Mouse (Mus musculus) cerebellum, adult 11-12 months (tissue): ENCODE measurements around the gene Ikzf4.
A peak's percentile ranks its signal among the peaks of the same experiment; 100 is the strongest.

Source experiments
- DNase-seq: peaks from one replicate; pipeline ENCODE4 v3.0.0; 2022

Ikzf4 gene

GRCm38 (mm10) chr10:128645111-128646011 lies at the start of gene Ikzf4:
Ikzf4 (minus strand) TSS chr10:128645991.
- peak; percentile 56 for DNase-seq

GRCm38 (mm10) chr10:128695411-128695991 lies 49.7 kb upstream of the Ikzf4 start:
- DNase-seq: no peak

DNA sequence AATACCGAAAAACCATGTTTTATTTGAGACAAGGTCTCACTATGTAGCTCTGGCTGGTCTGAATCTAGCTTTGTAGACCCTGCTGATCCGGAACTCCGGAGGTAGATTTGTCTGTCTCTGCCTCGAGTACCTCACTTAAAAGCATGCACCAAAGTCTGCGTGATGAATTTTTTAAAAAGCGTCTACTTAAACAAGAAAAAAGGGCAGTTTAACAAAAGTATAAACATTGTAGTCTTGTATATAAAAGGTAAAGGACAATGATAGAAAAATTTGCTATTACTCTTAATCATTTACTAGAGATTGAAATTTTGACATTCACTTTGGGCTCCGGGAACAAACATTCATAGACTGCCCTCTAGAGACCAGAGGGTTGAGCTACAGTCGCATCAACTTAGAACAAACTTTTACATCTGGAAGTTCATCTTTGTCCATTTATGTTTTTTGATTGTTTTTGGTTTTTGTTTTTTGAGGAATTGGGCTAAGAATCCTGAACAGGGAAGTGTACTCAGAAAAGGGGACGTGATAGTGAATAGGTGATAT lies 28.7 kb upstream of the Ikzf4 start:
- no peak for DNase-seq

DNA sequence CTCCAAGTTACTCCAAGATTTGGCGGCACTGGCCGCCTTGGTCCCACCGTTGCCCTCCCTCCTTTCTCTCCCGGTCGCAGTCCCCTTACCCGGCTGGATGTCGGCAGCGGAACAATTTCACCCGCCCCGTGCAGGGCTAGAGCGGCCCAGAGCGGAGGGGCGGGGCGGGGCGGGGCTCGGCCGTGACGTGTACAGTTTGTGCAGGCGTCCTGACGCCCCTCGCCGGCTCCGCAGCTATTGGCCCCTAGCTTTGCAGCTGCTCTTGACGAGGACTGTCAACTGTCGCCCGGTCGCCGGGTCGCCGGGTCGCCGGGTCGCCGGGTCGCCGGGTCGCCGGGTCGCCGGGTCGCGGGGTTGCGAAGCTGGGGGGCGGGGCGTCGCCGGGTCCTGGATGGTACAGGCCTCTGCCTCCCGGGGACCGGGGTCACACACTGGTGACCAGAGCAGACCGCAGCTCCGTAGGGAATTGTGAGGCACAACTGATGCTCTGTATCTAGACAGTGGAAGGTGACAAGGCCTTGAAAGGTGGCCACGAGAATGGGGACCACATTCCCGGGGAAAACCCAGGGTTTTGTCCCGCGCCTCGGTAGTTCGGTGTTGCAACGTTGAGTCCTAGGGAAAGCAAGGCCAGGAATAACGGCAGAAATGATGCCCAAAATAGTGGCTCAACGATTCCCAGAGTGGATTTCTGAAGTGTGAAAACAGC lies 28.1 kb upstream of the Ikzf4 start, which contains the start of gene Suox:
Suox (minus strand) TSS at position 311 of the 706 bp plus-strand sequence.
- peak; percentile 82 for DNase-seq

DNA sequence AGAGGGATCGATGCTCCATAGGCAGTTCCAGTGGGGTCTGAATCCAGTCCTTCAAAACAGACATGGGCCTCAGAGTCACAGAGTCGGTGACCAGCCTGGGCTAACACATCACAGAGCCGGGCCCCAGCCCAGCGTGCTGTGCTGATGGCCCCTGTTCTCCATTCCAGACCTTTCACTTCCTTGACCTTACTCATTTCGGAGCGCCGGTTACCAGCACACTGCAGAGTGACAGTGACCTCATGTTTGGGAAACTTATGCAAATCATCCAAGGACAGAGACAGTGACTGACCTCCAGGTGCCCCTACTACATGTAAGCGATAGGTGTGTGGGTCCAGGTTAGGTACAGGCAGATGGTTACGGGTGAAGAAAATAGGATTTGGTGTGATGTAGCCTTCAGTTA lies 25.4 kb upstream of the Ikzf4 start:
- no peak for DNase-seq

DNA sequence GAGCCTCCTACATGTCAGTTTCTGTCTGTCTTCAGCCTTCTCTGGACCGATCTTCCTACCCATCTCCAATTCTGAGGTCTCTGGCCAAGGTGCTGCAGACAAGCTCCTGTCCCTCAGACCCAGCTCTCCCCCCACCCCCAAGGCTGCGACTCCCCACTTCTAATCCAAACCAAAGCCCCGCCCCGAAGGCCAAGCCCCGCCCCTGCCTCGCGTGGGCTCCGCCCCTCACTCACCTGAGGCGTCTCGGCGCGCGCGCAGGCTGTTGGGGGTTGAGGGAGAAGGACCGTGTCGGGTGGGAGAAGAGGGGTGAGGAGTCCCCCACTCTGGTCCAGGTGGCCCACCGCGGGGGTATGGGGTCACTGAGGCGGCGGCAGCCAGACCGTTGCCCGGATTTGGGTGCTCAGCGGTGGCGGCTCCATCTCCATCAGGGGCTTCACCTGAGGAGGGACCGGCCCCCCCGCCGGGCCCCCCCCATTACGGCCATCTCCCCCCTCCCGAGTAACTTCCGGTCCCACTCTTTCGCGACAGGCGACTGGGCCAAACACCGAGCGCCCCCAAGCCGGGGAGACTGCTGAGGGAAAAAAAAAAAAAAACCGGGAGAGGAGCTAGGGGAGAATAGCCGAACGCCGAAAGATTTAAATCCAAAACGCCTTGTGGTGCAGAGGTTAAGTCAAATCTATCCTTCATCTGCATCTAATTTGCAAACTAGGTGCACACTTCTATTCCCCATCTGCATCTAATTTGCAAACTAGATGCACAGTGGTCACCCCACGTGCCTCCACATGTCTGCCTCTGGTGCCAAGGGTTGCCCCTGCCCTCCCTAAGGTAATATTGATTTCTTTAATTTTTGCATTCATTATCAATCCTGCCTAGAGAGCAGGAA lies 23.2 kb upstream of the Ikzf4 start:
- DNase-seq: peak; percentile 86

GRCm38 (mm10) chr10:128665806-128666205 lies 20.0 kb upstream of the Ikzf4 start:
- DNase-seq: no peak

DNA sequence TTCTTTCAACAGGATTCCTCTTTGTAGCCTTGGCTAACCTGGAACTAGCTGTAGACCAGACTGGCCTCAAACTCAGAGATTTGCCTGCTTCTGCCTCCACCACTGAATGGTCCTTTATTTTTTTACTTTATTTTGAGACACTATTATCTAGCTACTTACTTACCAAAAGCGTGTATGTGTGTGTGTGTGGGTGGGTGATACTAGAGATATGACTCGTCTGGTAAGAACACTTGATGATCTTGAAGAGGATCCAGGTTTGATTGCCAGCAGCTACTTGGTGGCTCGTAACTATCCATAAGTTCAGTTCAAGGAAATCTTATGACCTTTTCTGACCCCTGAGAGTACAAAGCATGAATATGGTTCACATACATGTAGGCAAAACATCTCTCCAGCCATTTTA lies 19.5 kb upstream of the Ikzf4 start:
- no peak for DNase-seq

DNA sequence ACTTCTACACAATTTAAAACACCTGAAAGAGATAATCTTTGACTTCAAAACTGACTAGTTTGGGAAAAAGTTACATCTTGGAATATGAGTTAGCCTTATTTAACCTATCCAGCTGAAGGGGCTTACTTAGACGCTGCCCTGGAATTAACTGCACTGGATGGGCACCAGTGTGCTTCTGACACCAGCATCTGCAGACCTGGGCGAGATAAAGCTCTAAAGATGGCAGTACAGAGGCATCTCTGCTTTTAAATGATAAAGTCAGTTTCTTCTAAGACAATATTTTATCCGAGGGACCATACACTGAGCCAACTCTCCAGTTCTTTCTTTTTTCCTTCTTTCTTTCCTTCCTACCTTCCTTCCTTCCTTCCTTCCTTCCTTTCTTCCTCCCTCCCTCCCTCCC lies 19.0 kb upstream of the Ikzf4 start:
- no peak for DNase-seq

GRCm38 (mm10) chr10:128663441-128664220 lies 17.8 kb upstream of the Ikzf4 start:
- no peak for DNase-seq

- no peak for DNase-seq
These were observed 16.7 kb upstream of the Ikzf4 start for GRCm38 (mm10) chr10:128662465-128662864.

DNA sequence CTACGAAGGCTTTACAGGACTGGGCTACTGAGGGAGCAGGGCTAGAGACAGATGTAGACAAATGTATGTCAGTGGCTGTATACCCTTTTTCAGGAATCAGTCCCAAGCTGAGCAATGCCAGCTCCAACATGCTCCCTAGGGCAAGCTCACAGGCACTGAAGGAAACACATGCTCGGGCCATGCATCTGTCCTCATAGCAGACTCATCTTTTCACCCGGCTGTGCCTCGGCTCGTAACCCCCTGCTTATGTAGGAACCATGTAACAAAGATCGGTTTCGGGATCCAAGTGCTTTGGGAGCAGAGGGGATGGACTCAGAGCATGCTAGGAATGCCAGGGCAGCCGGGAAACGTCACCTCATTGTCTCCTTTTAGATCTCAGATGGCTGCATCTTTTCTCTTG lies 13.7 kb upstream of the Ikzf4 start:
- no peak for DNase-seq

- DNase-seq: no peak
These were observed 12.1 kb upstream of the Ikzf4 start for GRCm38 (mm10) chr10:128657844-128658243.

GRCm38 (mm10) chr10:128656731-128657130 lies 10.9 kb upstream of the Ikzf4 start:
- DNase-seq: no peak

DNA sequence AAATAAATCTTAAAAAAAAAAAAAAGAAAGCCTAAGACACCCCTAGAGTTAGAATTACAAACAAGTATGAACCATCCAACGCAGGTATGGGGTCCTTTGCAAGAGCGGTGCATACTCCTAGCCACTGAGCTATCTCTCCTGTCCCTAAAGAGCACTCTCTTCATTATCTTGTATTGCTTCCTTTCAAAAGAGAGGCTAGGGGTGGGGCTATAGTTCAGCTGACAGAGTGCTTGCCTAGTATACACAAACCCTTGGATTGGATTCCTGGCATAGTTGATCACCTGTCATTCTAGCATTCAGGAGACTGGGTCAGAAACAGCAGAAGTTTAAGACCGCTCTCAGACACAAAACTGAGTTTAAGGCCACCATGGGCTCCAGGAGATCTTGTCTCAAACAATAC lies 9.5 kb upstream of the Ikzf4 start:
- no peak for DNase-seq

- no peak for DNase-seq
These were observed 8.1 kb upstream of the Ikzf4 start for GRCm38 (mm10) chr10:128653866-128654265.

DNA sequence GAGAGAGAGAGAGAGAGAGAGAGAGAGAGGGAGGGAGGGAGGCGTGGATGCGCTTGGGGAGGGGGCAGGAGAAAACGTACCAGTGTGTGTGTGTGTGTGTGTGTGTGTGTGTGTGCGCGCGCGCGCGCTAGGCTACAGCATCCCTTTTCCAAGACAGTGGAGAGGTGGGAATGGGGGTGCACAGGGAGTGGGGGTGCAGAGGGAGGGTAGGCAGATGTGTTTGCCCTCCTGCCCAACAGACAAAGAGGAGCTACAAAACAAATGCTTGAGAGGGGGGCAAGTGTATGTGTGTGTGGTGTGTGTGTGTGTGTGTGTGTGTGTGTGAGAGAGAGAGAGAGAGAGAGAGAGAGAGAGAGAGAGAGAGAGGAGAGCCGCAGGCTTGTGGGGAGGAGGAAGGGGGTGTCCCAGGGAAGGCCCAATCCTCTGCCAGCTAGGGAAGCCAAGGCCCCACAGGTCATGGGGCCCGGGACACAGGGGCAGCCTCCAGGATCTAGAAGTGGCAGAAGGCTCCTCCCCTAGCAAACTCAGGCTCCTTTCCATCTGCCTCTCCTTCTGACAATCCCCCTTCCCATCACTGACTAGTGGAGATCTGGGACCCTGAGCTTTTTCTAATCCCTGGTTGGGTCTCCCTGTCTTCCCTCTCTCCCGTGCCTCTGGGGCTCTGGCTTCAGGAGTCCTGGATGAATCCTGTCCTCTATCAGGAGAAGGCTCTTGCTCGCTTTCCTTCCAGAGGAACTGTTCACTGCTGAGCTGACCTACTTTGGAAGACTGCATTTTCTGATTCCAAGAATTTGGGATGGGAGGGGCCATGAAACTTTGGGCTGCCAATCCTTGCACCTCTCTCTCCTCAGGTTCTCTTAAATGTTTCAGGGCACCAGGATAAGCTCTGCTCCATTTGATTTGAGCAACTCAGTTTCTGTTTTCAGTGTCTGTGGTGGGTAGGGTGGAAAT lies 623 bp upstream of the Ikzf4 start:
- DNase-seq: peak; percentile 52

- DNase-seq: no peak
These were observed 3.0 kb downstream of the Ikzf4 start for GRCm38 (mm10) chr10:128642749-128643148.

- DNase-seq: no peak
These were observed 3.9 kb downstream of the Ikzf4 start for GRCm38 (mm10) chr10:128641871-128642270.

- no peak for DNase-seq
These were observed 4.9 kb downstream of the Ikzf4 start for GRCm38 (mm10) chr10:128640891-128641290.
